Mouse (Mus musculus) bone marrow macrophage, adult 2 months (primary cell): Measurements from ENCODE around the gene Pagr1a.

Experiments
- CTCF ChIP-seq: IDR thresholded peaks from 2 replicates; pipeline ENCODE4 v1.5.1; 2012; ENCODE audit warnings: low read depth, mild to moderate bottlenecking, low read length, moderate library complexity
- POLR2A ChIP-seq: IDR thresholded peaks from 2 replicates; pipeline ENCODE4 v1.6.1; 2012; ENCODE audit warnings: mild to moderate bottlenecking, low read depth, low read length, borderline replicate concordance

- TF ChIP-seq CTCF (no peak), POLR2A (no peak)
Measured at GRCm38 (mm10) chr7:127014320-127014719, 2.8 kb downstream of the Pagr1a start, which contains the start of gene Mvp.
